Mouse (Mus musculus): ENCODE data around the gene Zfp943.
A peak's percentile ranks its signal among the peaks of the same experiment; 100 is the strongest.

Zfp943 gene

DNA sequence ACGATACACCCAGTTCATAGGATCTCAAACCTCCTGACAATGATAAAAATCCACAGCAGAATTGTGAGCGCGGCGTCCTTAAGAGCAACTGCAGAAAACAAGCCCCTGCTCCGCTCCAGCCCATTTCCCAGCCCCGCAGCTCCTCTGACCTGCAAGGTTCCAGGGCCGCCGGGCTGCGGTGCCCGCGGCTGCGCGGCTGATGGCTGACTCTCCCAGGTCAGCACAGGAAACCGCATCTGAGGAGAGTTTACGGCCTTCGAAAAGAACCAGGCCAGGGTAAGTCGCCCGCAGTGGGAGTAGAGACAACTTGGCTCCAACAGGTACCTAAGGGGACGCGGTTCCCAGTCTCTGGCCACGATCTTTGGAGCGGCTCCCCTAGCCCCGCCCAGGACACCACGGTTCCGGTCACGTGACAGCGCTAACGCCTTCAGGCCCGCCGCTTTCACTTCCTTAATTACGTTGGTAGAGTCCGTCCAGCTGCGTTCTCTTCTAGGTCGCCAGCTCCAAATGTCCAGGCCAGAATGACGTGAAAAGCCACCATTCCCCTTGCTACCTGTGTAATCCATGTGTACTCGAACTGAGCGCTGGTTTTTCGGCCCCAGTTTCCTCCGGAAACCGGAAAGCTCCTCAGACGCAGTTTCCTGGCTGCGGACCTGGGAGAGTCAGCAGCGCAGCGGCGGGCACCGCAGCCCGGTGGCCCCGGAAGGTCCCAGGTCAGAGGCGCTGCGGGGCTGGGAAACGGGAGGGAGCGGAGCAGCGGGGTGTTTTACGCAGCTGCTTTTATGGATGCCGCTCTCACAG is at the start of gene Zfp943, which contains the start of gene Zfp942:
Gene Zfp943 (plus strand): TSS at position 446 of the 801 bp plus-strand sequence.
Gene Zfp942 (minus strand): TSS at position 358 of the 801 bp plus-strand sequence.
- peak; percentile 73 for DNase-seq (ENCODE audit: low spot score)

DNA sequence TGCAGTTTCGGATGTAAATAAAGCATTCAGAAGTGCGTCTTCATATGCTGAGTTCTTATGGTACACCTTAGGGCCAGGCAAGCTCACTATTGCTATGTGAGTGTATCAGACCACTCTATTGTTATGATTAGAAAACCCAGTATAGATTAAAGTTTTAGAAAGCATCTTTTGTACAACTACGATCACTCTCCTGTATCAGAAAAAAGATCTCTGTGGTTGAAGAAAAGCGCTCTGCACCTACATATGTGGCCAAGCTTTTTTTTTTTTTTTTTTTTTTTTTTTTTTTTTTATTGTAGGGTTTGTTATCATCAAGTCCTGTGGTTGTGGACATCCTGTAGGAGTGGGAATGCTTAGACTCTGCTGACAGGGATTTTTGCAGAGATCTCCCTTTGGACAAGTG is 950 bp downstream of the Zfp943 start:
- peak; percentile 23 for DNase-seq (ENCODE audit: low spot score)

- peak; percentile 26 for DNase-seq (ENCODE audit: low spot score)
Measured at GRCm38 (mm10) chr17:22035594-22035993, 73.2 kb downstream of the Zfp943 start.

DNA sequence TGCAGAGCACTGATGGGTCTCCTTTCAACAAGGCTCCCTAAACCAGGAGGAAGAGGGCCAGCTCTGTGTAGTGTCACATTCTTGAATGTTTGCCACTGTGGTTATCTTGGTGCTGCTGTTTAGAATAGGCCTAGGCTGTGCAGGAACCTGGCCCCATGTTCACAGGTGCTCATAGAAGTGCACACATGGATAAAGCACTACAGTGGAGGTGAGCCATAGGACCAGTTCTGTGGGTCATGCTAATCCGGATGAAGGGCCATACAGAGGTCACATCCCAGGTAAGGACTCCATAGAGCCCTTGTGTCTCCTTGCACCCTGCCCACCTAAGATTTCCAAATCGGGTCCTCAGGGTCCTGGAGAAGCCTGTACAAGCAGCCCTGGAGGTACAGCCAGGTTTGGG is 87.1 kb downstream of the Zfp943 start:
- no peak for DNase-seq (ENCODE audit: low spot score)

GRCm38 (mm10) chr17:22053211-22053610 is 90.9 kb downstream of the Zfp943 start:
- DNase-seq (ENCODE audit: low spot score), result no peak

DNA sequence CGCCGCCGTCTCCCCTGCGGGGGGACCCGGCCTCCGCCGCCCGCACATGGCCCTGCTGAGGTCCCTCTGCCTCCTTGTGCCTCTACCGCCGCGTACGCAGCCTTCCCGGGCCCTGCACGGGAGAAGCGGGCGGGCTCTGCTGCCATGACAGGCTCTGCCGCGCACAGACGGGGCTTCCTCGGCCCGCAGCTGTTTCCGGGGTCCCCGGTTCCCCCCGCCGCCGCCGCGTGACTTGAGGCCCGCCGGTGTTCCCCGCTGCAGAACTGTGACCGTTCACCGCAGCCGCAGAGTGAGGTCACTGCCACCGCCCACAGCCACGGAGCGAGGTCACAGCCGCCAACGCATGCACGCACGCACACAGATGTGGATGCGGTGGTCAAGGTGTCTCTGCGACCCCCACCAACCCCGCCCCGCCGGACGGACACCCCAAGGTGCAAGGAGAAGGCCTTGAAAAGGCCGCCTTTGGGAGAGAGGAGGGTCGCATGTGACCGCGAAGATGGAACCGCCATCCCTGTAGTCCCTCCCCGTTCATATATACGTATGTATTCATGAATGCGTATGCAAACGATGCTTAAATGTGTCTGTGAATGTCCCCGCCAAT is 118.8 kb downstream of the Zfp943 start:
- DNase-seq (ENCODE audit: low spot score), result no peak

DNA sequence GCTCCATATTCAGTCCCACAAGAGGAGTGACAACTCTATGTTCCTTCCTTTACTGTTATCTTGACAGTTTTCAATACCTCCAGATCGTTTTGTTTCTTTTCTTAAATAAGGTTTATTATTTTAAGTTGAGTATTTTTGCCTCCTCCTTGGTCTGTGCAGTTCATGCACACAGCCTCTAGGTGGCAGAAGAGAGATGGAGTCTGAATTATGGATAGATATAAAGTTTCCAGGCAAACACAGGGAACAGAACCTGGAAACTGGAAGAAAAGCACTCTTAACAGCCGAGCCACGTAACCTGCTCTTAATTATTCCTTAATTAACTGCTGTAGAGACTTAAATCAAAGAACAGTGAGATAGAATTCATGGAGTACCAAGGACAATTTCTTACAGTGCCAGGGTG is 120.9 kb downstream of the Zfp943 start:
- DNase-seq (ENCODE audit: low spot score), result peak; percentile 48

DNA sequence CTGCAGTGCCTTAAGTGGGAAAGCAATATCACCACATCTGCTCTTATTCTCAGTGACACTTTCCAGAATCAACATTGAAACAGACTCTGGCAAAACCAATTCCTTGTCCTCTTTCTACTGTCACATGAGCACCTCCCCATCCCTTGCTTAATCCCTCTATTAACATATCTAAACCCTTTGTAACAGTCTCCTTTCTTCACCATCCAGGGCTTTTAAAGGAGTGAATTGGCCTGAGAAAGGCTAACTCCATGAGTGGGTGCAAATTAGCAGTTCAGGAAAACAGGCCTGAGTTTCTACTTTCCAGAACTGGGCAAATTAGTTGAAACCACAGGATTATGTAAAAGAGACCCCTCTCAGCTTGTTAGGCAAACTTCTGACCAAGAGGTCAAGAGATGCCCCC is 156.4 kb downstream of the Zfp943 start:
- DNase-seq (ENCODE audit: low spot score), result no peak
